Mouse (Mus musculus): Measurements from ENCODE around the gene Cherp. TPM values are rescaled to one million over a fixed set of nuclear protein-coding genes. Genes with fewer than 3 reads are reported as not detected.

Gene Cherp
- polyA plus RNA-seq, 1 experiment from 2014 or later: 42.2 TPM

DNA sequence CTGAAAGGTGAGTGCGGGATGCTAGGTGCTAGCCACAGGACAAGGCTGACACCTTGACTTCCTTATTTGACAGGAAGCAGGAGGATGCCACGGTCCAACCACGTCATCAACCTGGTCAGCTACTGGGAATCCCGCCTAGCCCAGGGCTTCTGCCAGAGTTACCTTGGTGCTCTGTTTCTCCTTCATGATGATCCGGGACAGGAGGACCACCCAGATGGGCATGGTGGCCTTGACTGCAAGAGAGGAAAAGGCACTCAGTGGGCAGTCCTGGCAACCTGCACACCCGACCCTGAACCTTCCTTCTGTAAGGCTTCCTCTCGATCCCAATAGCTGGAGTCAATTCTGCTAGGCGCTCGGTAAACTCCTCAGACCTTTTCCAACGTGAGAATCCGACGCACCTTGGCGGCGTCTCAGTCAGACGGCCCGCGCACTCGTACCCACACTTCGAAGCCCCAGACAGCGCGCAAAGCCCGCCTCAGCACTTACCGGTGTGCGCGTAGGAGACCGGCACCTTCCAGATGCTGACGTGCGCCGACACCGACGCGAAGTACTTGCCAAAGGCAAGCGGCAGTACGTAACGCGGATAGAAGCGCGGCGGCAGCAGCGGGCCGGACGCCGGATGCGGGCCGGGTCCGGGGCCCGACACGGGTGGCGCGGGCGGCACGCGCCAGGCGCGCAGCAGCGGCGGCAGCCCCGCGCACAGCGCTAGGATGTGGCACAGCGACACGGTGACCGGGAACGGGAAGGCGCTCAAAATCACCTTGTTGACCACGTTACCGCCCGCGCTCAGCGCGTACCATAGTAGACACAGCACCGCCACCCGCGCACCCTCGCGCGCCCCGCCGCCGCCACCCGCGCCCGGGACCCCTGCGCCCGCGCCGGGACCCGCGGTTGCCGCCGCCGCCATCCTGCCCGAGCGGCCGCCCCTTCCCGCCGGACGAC is 16.9 kb upstream of the Cherp start, which contains the start of gene Slc35e1:
Slc35e1 (minus strand) TSS at position 935 of the 942 bp plus-strand sequence.
- WGBS (ENCODE audit: insufficient replicate concordance): under 1% methylated on average over 68 of the region's 98 CpGs
- Histone ChIP-seq H3K4me1 (ENCODE audit: control insufficient read depth, insufficient read depth, low read length) (peaks cover 20% of the 10 kb centered on the region), H3K9me3 (replicated peaks; ENCODE audit: control insufficient read depth, low read length) (no peaks in the 10 kb centered on the region), H3K27ac (ENCODE audit: low read depth, low read length) (peak within 1 kb of the TSS; percentile 75), H3K4me2 (peak within 1 kb of the TSS; percentile 70), H3K4me3 (ENCODE audit: low read depth, low read length) (peak within 1 kb of the TSS; percentile 94), H3K9ac (ENCODE audit: low read depth, low read length) (peak within 1 kb of the TSS; percentile 86), H3K36me3 (ENCODE audit: control insufficient read depth, insufficient read depth, low read length) (peaks cover 26% of the 10 kb centered on the region), H3K27me3 (ENCODE audit: control insufficient read depth, insufficient read depth, low read length) (no peaks in the 10 kb centered on the region)
- ATAC-seq (replicated peaks; ENCODE audit: insufficient number of reproducible peaks, low FRiP score, low TSS enrichment): peak; percentile 16; the same call in 1 of the 2 replicates

DNA sequence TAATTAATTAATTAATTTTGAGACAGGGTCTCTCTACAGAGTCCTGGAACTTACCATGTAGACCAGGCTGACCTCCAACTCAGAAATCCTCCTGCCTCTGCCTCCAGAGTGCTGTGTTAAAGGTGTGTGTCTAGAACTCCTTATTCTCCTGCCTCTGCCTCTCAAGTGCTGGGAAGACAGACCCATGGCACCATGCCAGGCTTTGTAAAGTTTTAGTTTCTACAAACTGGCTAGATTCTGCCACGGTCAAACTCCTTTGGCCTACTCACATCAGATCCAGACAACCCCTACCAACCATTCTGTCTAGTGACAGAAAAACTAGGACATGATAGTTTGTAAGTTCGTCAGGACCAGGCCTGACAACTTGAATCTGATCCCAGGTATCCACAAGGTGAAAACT is 16.0 kb upstream of the Cherp start:
- 93% methylated on average over 2 of the region's 2 CpGs for WGBS (ENCODE audit: insufficient replicate concordance)
- Histone ChIP-seq H3K4me2 (peak overlapping the region; percentile 70), H3K27ac (ENCODE audit: low read depth, low read length) (no peak overlapping the region), H3K27me3 (ENCODE audit: control insufficient read depth, insufficient read depth, low read length) (no peaks in the 10 kb centered on the region), H3K9ac (ENCODE audit: low read depth, low read length) (no peak overlapping the region), H3K4me1 (ENCODE audit: control insufficient read depth, insufficient read depth, low read length) (peaks cover 20% of the 10 kb centered on the region), H3K36me3 (ENCODE audit: control insufficient read depth, insufficient read depth, low read length) (peaks cover 19% of the 10 kb centered on the region), H3K4me3 (ENCODE audit: low read depth, low read length) (peak overlapping the region; percentile 94; the same call in 1 of the 2 replicates), H3K9me3 (replicated peaks; ENCODE audit: control insufficient read depth, low read length) (no peaks in the 10 kb centered on the region)
- no peak for ATAC-seq (replicated peaks; ENCODE audit: insufficient number of reproducible peaks, low FRiP score, low TSS enrichment)

GRCm38 (mm10) chr8:72487014-72487413 is 12.0 kb upstream of the Cherp start:
- H3K27ac ChIP-seq (ENCODE audit: low read depth, low read length): no peak overlapping the region
- H3K9me3 ChIP-seq (replicated peaks; ENCODE audit: control insufficient read depth, low read length): no peaks in the 10 kb centered on the region
- H3K36me3 ChIP-seq (ENCODE audit: control insufficient read depth, insufficient read depth, low read length): peaks cover 19% of the 10 kb centered on the region; the same call in 1 of the 2 replicates
- no peak overlapping the region for H3K4me3 ChIP-seq (ENCODE audit: low read depth, low read length)
- ATAC-seq (replicated peaks; ENCODE audit: insufficient number of reproducible peaks, low FRiP score, low TSS enrichment): no peak
- H3K9ac ChIP-seq (ENCODE audit: low read depth, low read length): no peak overlapping the region
- H3K27me3 ChIP-seq (ENCODE audit: control insufficient read depth, insufficient read depth, low read length): no peaks in the 10 kb centered on the region
- peaks cover 9% of the 10 kb centered on the region for H3K4me1 ChIP-seq (ENCODE audit: control insufficient read depth, insufficient read depth, low read length)
- no peak overlapping the region for H3K4me2 ChIP-seq

DNA sequence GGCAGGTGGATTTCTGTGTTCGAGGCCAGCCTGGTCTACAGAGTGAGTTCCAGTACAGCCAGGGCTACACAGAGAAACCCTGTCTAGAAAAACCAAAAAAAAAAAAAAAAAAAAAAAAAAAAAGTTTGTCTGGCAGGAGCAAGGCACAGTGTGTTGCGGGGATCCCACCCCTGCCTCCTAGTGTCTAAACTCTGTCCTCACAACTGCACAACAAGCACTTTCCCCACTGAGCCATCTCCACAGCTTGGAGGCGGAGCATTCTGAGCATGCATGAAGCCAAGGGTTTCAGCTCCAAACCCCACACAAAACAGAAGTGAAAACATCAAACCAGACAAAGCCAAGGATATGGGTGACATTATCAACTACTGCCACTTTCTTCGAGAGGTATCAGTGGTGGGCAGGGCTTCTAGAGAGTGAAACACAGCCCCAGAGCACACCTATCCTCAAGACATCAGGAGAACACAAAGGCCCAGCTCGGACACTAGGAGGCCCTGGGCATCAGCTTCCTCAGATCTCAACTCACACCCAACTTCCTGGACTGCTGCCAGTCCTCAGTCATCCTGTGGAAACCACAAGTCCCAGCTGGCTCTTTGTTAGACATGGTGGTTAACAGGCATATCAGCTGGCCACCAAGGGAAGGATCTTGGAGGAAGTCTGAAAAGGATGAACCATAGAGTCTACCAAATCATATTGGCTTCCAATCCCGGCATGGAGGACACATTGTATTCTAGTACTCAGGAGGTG is 10.6 kb upstream of the Cherp start:
- Histone ChIP-seq H3K4me3 (ENCODE audit: low read depth, low read length) (no peak overlapping the region), H3K36me3 (ENCODE audit: control insufficient read depth, insufficient read depth, low read length) (peaks cover 19% of the 10 kb centered on the region; the same call in 1 of the 2 replicates), H3K27me3 (ENCODE audit: control insufficient read depth, insufficient read depth, low read length) (no peaks in the 10 kb centered on the region), H3K4me1 (ENCODE audit: control insufficient read depth, insufficient read depth, low read length) (peaks cover 3% of the 10 kb centered on the region; the same call in 1 of the 2 replicates), H3K9me3 (replicated peaks; ENCODE audit: control insufficient read depth, low read length) (no peaks in the 10 kb centered on the region), H3K9ac (ENCODE audit: low read depth, low read length) (no peak overlapping the region), H3K27ac (ENCODE audit: low read depth, low read length) (no peak overlapping the region), H3K4me2 (no peak overlapping the region)
- 74% methylated on average over 6 of the region's 6 CpGs for WGBS (ENCODE audit: insufficient replicate concordance)
- no peak for ATAC-seq (replicated peaks; ENCODE audit: insufficient number of reproducible peaks, low FRiP score, low TSS enrichment)

- Histone ChIP-seq H3K4me1 (ENCODE audit: control insufficient read depth, insufficient read depth, low read length) (0 out of 2 replicates have a peak, but pooled peaks cover 6% of the 10 kb centered on the region), H3K36me3 (ENCODE audit: control insufficient read depth, insufficient read depth, low read length) (peaks cover 56% of the 10 kb centered on the region), H3K9ac (ENCODE audit: low read depth, low read length) (no peak overlapping the region), H3K4me3 (ENCODE audit: low read depth, low read length) (no peak overlapping the region), H3K27me3 (ENCODE audit: control insufficient read depth, insufficient read depth, low read length) (no peaks in the 10 kb centered on the region), H3K9me3 (replicated peaks; ENCODE audit: control insufficient read depth, low read length) (no peaks in the 10 kb centered on the region), H3K4me2 (no peak overlapping the region), H3K27ac (ENCODE audit: low read depth, low read length) (no peak overlapping the region)
- 93% methylated on average over 7 of the region's 7 CpGs for WGBS (ENCODE audit: insufficient replicate concordance)
- no peak for ATAC-seq (replicated peaks; ENCODE audit: insufficient number of reproducible peaks, low FRiP score, low TSS enrichment)
Observed at GRCm38 (mm10) chr8:72470684-72471083, 4.3 kb downstream of the Cherp start.

GRCm38 (mm10) chr8:72469984-72470383 is 5.0 kb downstream of the Cherp start:
- Histone ChIP-seq H3K9ac (ENCODE audit: low read depth, low read length) (no peak overlapping the region), H3K4me2 (no peak overlapping the region), H3K4me3 (ENCODE audit: low read depth, low read length) (no peak overlapping the region), H3K9me3 (replicated peaks; ENCODE audit: control insufficient read depth, low read length) (no peaks in the 10 kb centered on the region), H3K36me3 (ENCODE audit: control insufficient read depth, insufficient read depth, low read length) (peaks cover 63% of the 10 kb centered on the region), H3K27ac (ENCODE audit: low read depth, low read length) (no peak overlapping the region), H3K27me3 (ENCODE audit: control insufficient read depth, insufficient read depth, low read length) (no peaks in the 10 kb centered on the region), H3K4me1 (ENCODE audit: control insufficient read depth, insufficient read depth, low read length) (0 out of 2 replicates have a peak, but pooled peaks cover 6% of the 10 kb centered on the region)
- no peak for ATAC-seq (replicated peaks; ENCODE audit: insufficient number of reproducible peaks, low FRiP score, low TSS enrichment)
- WGBS (ENCODE audit: insufficient replicate concordance): 89% methylated on average over 8 of the region's 8 CpGs

GRCm38 (mm10) chr8:72469243-72469642 is 5.8 kb downstream of the Cherp start:
- Histone ChIP-seq H3K4me1 (ENCODE audit: control insufficient read depth, insufficient read depth, low read length) (0 out of 2 replicates have a peak, but pooled peaks cover 4% of the 10 kb centered on the region), H3K27ac (ENCODE audit: low read depth, low read length) (no peak overlapping the region), H3K4me2 (no peak overlapping the region), H3K9me3 (replicated peaks; ENCODE audit: control insufficient read depth, low read length) (no peaks in the 10 kb centered on the region), H3K27me3 (ENCODE audit: control insufficient read depth, insufficient read depth, low read length) (no peaks in the 10 kb centered on the region), H3K36me3 (ENCODE audit: control insufficient read depth, insufficient read depth, low read length) (peaks cover 68% of the 10 kb centered on the region), H3K4me3 (ENCODE audit: low read depth, low read length) (no peak overlapping the region), H3K9ac (ENCODE audit: low read depth, low read length) (no peak overlapping the region)
- 85% methylated on average over 2 of the region's 2 CpGs for WGBS (ENCODE audit: insufficient replicate concordance)
- no peak for ATAC-seq (replicated peaks; ENCODE audit: insufficient number of reproducible peaks, low FRiP score, low TSS enrichment)

GRCm38 (mm10) chr8:72464211-72464610 is 10.8 kb downstream of the Cherp start:
- Histone ChIP-seq H3K9me3 (replicated peaks; ENCODE audit: control insufficient read depth, low read length) (no peaks in the 10 kb centered on the region), H3K27me3 (ENCODE audit: control insufficient read depth, insufficient read depth, low read length) (no peaks in the 10 kb centered on the region), H3K36me3 (ENCODE audit: control insufficient read depth, insufficient read depth, low read length) (peaks cover 87% of the 10 kb centered on the region), H3K9ac (ENCODE audit: low read depth, low read length) (no peak overlapping the region), H3K4me2 (no peak overlapping the region), H3K27ac (ENCODE audit: low read depth, low read length) (no peak overlapping the region), H3K4me3 (ENCODE audit: low read depth, low read length) (no peak overlapping the region), H3K4me1 (ENCODE audit: control insufficient read depth, insufficient read depth, low read length) (no peaks in the 10 kb centered on the region)
- WGBS (ENCODE audit: insufficient replicate concordance): 98% methylated on average over 10 of the region's 10 CpGs
- ATAC-seq (replicated peaks; ENCODE audit: insufficient number of reproducible peaks, low FRiP score, low TSS enrichment): no peak
